ENCODE assay signal across 10 mouse cellular contexts in genomic region chr17:24667416-24667815, GRCm38 (mm10). TPM values are rescaled to one million over a fixed set of nuclear protein-coding genes. Genes with fewer than 3 reads are reported as not detected.
DNase-seq lines count a peak whose midpoint lies in the region; ATAC-seq and TF ChIP-seq lines count a peak whose summit lies in the region.
"Had no signal": no experiment of that assay in that cellular context is flagged by ENCODE, and none has a peak within 500 bp of the region (broad histone marks: within the 10 kb centered on the region; RNA-seq: fewer than 3 reads in every experiment).

No protein-coding gene starts in this region.

- peaks cover 28% of the 10 kb centered on the region for H3K4me1 ChIP-seq in liver, embryonic 11.5 days (replicated peaks; ENCODE audit: control insufficient read depth, insufficient read depth, low read length)
- H3K4me1 ChIP-seq in cerebellum, adult 2 months (ENCODE audit: control insufficient read depth, insufficient read depth, low read length) = peaks cover 9% of the 10 kb centered on the region
- peaks cover 17% of the 10 kb centered on the region; the same call in 1 of the 2 replicates for H3K4me1 ChIP-seq in lung, postnatal 0 days (ENCODE audit: insufficient read depth, low read depth, low read length)
- H3K4me1 ChIP-seq in thymus, adult 2 months (replicated peaks; ENCODE audit: control insufficient read depth, insufficient read depth, low read length) = peaks cover 20% of the 10 kb centered on the region

- H3K27ac ChIP-seq in liver, embryonic 11.5 days (ENCODE audit: low read depth, low read length) = no peak overlapping the region
- no peak overlapping the region for H3K27ac ChIP-seq in cerebellum, adult 2 months (ENCODE audit: insufficient read depth, low read length)
- H3K27ac ChIP-seq in lung, postnatal 0 days (ENCODE audit: low read length) = no peak overlapping the region
- no peak overlapping the region for H3K27ac ChIP-seq in thymus, adult 2 months (ENCODE audit: control insufficient read depth, insufficient read depth, low read length)

- intact Hi-C loops in heart, postnatal 14 days (cut with DNase I) = no loop called here

- H3K9ac ChIP-seq in liver, embryonic 11.5 days (ENCODE audit: low read depth, low read length) = no peak overlapping the region
- H3K9ac ChIP-seq in lung, postnatal 0 days (replicated peaks; ENCODE audit: low read depth) = no peak overlapping the region

- TF ChIP-seq CTCF in cerebellum, adult 2 months (IDR thresholded peaks at IDR 0.05; ENCODE audit: borderline replicate concordance, insufficient read depth, low read depth, low read length) = peak; percentile 77
- TF ChIP-seq CTCF in lung, postnatal 0 days (IDR thresholded peaks at IDR 0.05) = peak; percentile 88
- TF ChIP-seq CTCF in thymus, adult 2 months (IDR thresholded peaks at IDR 0.05; ENCODE audit: borderline replicate concordance, control insufficient read depth, extremely low read depth, insufficient read depth, low read length, poor library complexity) = no peak

- H3K4me3 ChIP-seq in liver, embryonic 11.5 days (ENCODE audit: low read depth, low read length) = no peak overlapping the region
- H3K4me3 ChIP-seq in cerebellum, adult 2 months (replicated peaks; ENCODE audit: insufficient read depth, low read depth, low read length) = no peak overlapping the region
- H3K4me3 ChIP-seq in lung, postnatal 0 days (ENCODE audit: low read depth, low read length) = no peak overlapping the region
- no peak overlapping the region for H3K4me3 ChIP-seq in thymus, adult 2 months (ENCODE audit: control insufficient read depth, insufficient read depth, low read length)
- H3K4me3 ChIP-seq: megakaryocyte, embryonic 14.5 days had no signal

- H3K9me3 ChIP-seq in liver, embryonic 11.5 days (ENCODE audit: control insufficient read depth, low read length) = no peaks in the 10 kb centered on the region
- H3K9me3 ChIP-seq in lung, postnatal 0 days (ENCODE audit: low read length) = no peaks in the 10 kb centered on the region
- H3K9me3 ChIP-seq: megakaryocyte, embryonic 14.5 days had no signal

- WGBS in liver, embryonic 11.5 days = 28% methylated on average over 6 of the region's 6 CpGs
- WGBS in cerebellum, adult 2 months = 11% methylated on average over 6 of the region's 6 CpGs
- WGBS in lung, postnatal 0 days = 23% methylated on average over 6 of the region's 6 CpGs
- WGBS in thymus, adult 2 months = 26% methylated on average over 6 of the region's 6 CpGs

- no peak overlapping the region for H3K4me2 ChIP-seq in liver, embryonic 11.5 days
- H3K4me2 ChIP-seq in lung, postnatal 0 days (replicated peaks; ENCODE audit: low read depth, low read length) = no peak overlapping the region

- H3K27me3 ChIP-seq in liver, embryonic 11.5 days (replicated peaks; ENCODE audit: control insufficient read depth, insufficient read depth, low read length) = no peaks in the 10 kb centered on the region
- H3K27me3 ChIP-seq in cerebellum, adult 2 months (ENCODE audit: control insufficient read depth, insufficient read depth, low read length) = no peaks in the 10 kb centered on the region
- H3K27me3 ChIP-seq in lung, postnatal 0 days (replicated peaks; ENCODE audit: insufficient read depth, low read length) = no peaks in the 10 kb centered on the region
- no peaks in the 10 kb centered on the region for H3K27me3 ChIP-seq in thymus, adult 2 months (ENCODE audit: control insufficient read depth, insufficient read depth, low read length)

- no peak for TF ChIP-seq EP300 in lung, postnatal 0 days (IDR thresholded peaks at IDR 0.05)

- DNase-seq in liver = peak; percentile 60
- DNase-seq in liver, embryonic 11.5 days (ENCODE audit: low spot score) = no peak
- peak; percentile 81 for DNase-seq in MN1 (ENCODE audit: low spot score)
- peak; percentile 79 to 85 for DNase-seq in cerebellum, adult 2 months
- DNase-seq in heart, postnatal 14 days = peak; percentile 53 to 63
- DNase-seq in lung, postnatal 0 days (ENCODE audit: low spot score) = peak; percentile 93
- DNase-seq in thymus, adult 2 months = peak; percentile 62
- no peak for DNase-seq in right cerebral cortex, postnatal 25 days

- no peak for ATAC-seq in liver, embryonic 11.5 days (replicated peaks; ENCODE audit: low FRiP score)
- ATAC-seq in lung, postnatal 0 days = peak; percentile 39

- H3K36me3 ChIP-seq in liver, embryonic 11.5 days (ENCODE audit: control insufficient read depth, insufficient read depth, low read length) = no peaks in the 10 kb centered on the region
- H3K36me3 ChIP-seq in lung, postnatal 0 days (ENCODE audit: insufficient read depth, low read length) = no peaks in the 10 kb centered on the region
- H3K36me3 ChIP-seq in thymus, adult 2 months (ENCODE audit: control insufficient read depth, insufficient read depth, low read length) = no peaks in the 10 kb centered on the region

- TF ChIP-seq POLR2A in cerebellum, adult 2 months (IDR thresholded peaks at IDR 0.05; ENCODE audit: borderline replicate concordance, insufficient read depth, low read length) = no peak
- no peak for TF ChIP-seq POLR2A in thymus, adult 2 months (IDR thresholded peaks at IDR 0.05; ENCODE audit: control insufficient read depth, extremely low read depth, insufficient read depth, low read length, poor library complexity)

RNA-seq across cellular contexts. Expression of gene Zfp598, which starts 2.1 kb away (rescaled TPM):
- polyA plus RNA-seq in liver, embryonic 11.5 days (2014; fragmentation: Nextera tagmentation; extraction: Ambion mirVana) = 37.4 and 38.3 TPM in 2 replicates
- 92.6 and 98.6 TPM in 2 replicates for polyA plus RNA-seq in cerebellum, adult 2 months (2012; rRNA removed)
- total RNA-seq in heart, postnatal 14 days (2021) = 10 to 100 TPM; 20.2 to 21.6 TPM
- polyA plus RNA-seq in lung, postnatal 0 days (2015; fragmentation: Nextera tagmentation; extraction: Ambion mirVana) = 10.5 and 11.9 TPM in 2 replicates
- 118 and 123 TPM in 2 replicates for polyA plus RNA-seq in thymus, adult 2 months (2012; rRNA removed)

RNA-seq across cellular contexts. Expression of gene Npw, which starts 9.2 kb away (rescaled TPM):
- 0.31 and 0.47 TPM in 2 replicates for polyA plus RNA-seq in liver, embryonic 11.5 days (2014; fragmentation: Nextera tagmentation; extraction: Ambion mirVana)
- polyA plus RNA-seq in cerebellum, adult 2 months (2012; rRNA removed) = not detected in 2 replicates
- total RNA-seq in heart, postnatal 14 days (2021) = not detected
- polyA plus RNA-seq in lung, postnatal 0 days (2015; fragmentation: Nextera tagmentation; extraction: Ambion mirVana) = 8.6 and 10.3 TPM in 2 replicates
- 0.35 and 0.64 TPM in 2 replicates for polyA plus RNA-seq in thymus, adult 2 months (2012; rRNA removed)
- total RNA-seq: gastrocnemius, adult 8-10 months had no signal

RNA-seq across cellular contexts. Expression of gene Slc9a3r2, which starts 17.3 kb away (rescaled TPM):
- polyA plus RNA-seq in liver, embryonic 11.5 days (2014; fragmentation: Nextera tagmentation; extraction: Ambion mirVana) = 23.6 and 25.1 TPM in 2 replicates
- 140 and 146 TPM in 2 replicates for polyA plus RNA-seq in cerebellum, adult 2 months (2012; rRNA removed)
- 100 to 1,000 TPM; 134 TPM for total RNA-seq in heart, postnatal 14 days (2021)
- polyA plus RNA-seq in lung, postnatal 0 days (2015; fragmentation: Nextera tagmentation; extraction: Ambion mirVana) = 316 and 341 TPM in 2 replicates
- polyA plus RNA-seq in thymus, adult 2 months (2012; rRNA removed) = 13.5 and 19.6 TPM in 2 replicates

RNA-seq across cellular contexts. Expression of gene Syngr3, which starts 22.3 kb away (rescaled TPM):
- 0.26 and 0.49 TPM in 2 replicates for polyA plus RNA-seq in liver, embryonic 11.5 days (2014; fragmentation: Nextera tagmentation; extraction: Ambion mirVana)
- 130 and 132 TPM in 2 replicates for polyA plus RNA-seq in cerebellum, adult 2 months (2012; rRNA removed)
- total RNA-seq in heart, postnatal 14 days (2021) = under 1 TPM in 1 of 2 experiments, not detected in 1; 0.12 TPM
- polyA plus RNA-seq in lung, postnatal 0 days (2015; fragmentation: Nextera tagmentation; extraction: Ambion mirVana) = 0.19 and 0.33 TPM in 2 replicates
- polyA plus RNA-seq in thymus, adult 2 months (2012; rRNA removed) = 0.29 and 0.32 TPM in 2 replicates

RNA-seq across cellular contexts. Expression of gene Gfer, which starts 28.5 kb away (rescaled TPM):
- polyA plus RNA-seq in liver, embryonic 11.5 days (2014; fragmentation: Nextera tagmentation; extraction: Ambion mirVana) = 64.2 and 74.7 TPM in 2 replicates
- polyA plus RNA-seq in cerebellum, adult 2 months (2012; rRNA removed) = 26.7 and 30.9 TPM in 2 replicates
- total RNA-seq in heart, postnatal 14 days (2021) = 10 to 100 TPM; 15.9 to 16.2 TPM
- 26.1 and 29.0 TPM in 2 replicates for polyA plus RNA-seq in lung, postnatal 0 days (2015; fragmentation: Nextera tagmentation; extraction: Ambion mirVana)
- 24.3 and 33.3 TPM in 2 replicates for polyA plus RNA-seq in thymus, adult 2 months (2012; rRNA removed)

Comparison
In these comparisons a context has a peak if more than half of its experiments do, and no peak if none do; other contexts are left out.
1. DNase-seq: peak in liver (single experiment), MN1 (single experiment), cerebellum, adult 2 months (2 of 2), heart, postnatal 14 days (2 of 2), lung, postnatal 0 days (single experiment) and thymus, adult 2 months (single experiment); none in liver, embryonic 11.5 days (single experiment) and right cerebral cortex, postnatal 25 days (single experiment).